9 mouse cellular contexts compared by ENCODE assay signal in the genomic region with DNA sequence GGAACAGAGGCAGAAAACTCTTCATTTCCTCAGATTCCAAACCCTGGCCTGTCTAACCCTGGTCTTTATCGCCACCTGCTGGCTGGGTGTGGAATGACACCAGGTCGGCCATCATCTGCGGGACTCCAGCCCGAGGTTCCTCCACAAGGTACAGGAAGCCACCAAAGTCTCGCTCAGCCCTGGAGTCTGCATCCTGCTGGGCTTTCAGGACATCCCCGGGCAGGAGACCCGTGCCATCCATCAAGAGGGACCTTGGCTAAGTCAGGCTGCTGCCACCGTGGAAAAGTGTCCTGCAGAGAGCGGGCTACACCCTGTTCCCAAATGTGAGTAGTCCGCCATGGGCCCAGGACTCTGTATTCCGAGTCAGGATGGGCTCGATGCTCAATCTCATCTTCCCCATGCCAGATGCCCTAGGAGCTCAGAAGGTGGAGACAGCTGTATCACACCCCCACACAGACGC.
A peak's percentile ranks its signal among the peaks of the same experiment; 100 is the strongest.
DNase-seq lines count a peak whose midpoint lies in the region; ATAC-seq and TF ChIP-seq lines count a peak whose summit lies in the region.
"Had no signal": no experiment of that assay in that cellular context is flagged by ENCODE, and none has a peak within 500 bp of the region (broad histone marks: within the 10 kb centered on the region; RNA-seq: fewer than 3 reads in every experiment).

No protein-coding gene starts in this region.

- H3K27me3 ChIP-seq in CH12.LX (replicated peaks) = peaks cover 39% of the 10 kb centered on the region
- no peaks in the 10 kb centered on the region for H3K27me3 ChIP-seq in forebrain, embryonic 15.5 days
- H3K27me3 ChIP-seq in neural tube, embryonic 15.5 days (replicated peaks) = no peaks in the 10 kb centered on the region

- peaks cover 0 to 10% of the 10 kb centered on the region in 2 experiments; a peak in 2 of 4 replicates for H3K4me1 ChIP-seq in CH12.LX (ENCODE audit: control insufficient read depth in 1 of 2, insufficient read depth in 2 of 2)
- peaks cover 6% of the 10 kb centered on the region; the same call in 1 of the 2 replicates for H3K4me1 ChIP-seq in forebrain, embryonic 15.5 days
- peaks cover 9% of the 10 kb centered on the region for H3K4me1 ChIP-seq in neural tube, embryonic 15.5 days

- peak; percentile 89 for DNase-seq in CH12.LX (ENCODE audit: extremely low read depth)
- peak; percentile 74 for DNase-seq in cerebellum, adult 11 months
- DNase-seq in heart, postnatal 25 days (ENCODE audit: low spot score) = peak; percentile 48
- peak; percentile 88 for DNase-seq in layer of hippocampus, adult 11-12 months (ENCODE audit: low spot score)
- peak; percentile 72 to 83 for DNase-seq in lung, adult 18-20 months
- DNase-seq in testis, postnatal 10 days (ENCODE audit: low spot score) = peak; percentile 96

- no peak for TF ChIP-seq POLR2A in CH12.LX (IDR thresholded peaks at IDR 0.05; ENCODE audit: low read depth, low read length)

- 12% methylated on average over 13 of the region's 13 CpGs for WGBS in forebrain, embryonic 15.5 days
- 12% methylated on average over 13 of the region's 13 CpGs for WGBS in neural tube, embryonic 15.5 days

- peaks cover 2% of the 10 kb centered on the region for H3K9me3 ChIP-seq in CH12.LX (replicated peaks; ENCODE audit: low read length)
- H3K9me3 ChIP-seq in forebrain, embryonic 15.5 days = no peaks in the 10 kb centered on the region
- H3K9me3 ChIP-seq in neural tube, embryonic 15.5 days (replicated peaks) = no peaks in the 10 kb centered on the region

- TF ChIP-seq EP300 in CH12.LX (IDR thresholded peaks at IDR 0.05; ENCODE audit: low read length) = no peak

- intact Hi-C loops in heart, postnatal 25 days (cut with DNase I) = loop anchor here (1.0 to 10.0 kb wide), 5 partner anchors 114 to 459 kb away; no protein-coding TSS in a partner anchor

- peak overlapping the region; percentile 1; the same call in 1 of the 2 replicates for H3K9ac ChIP-seq in CH12.LX (ENCODE audit: insufficient read depth, low read depth)
- peak overlapping the region; percentile 42; the same call in 1 of the 2 replicates for H3K9ac ChIP-seq in forebrain, embryonic 15.5 days (replicated peaks)
- H3K9ac ChIP-seq in neural tube, embryonic 15.5 days (replicated peaks) = no peak overlapping the region

- TF ChIP-seq CTCF in CH12.LX (conservative IDR thresholded peaks at IDR 0.05 in 1 of 2, IDR thresholded peaks at IDR 0.05 in 1 of 2; ENCODE audit: low read depth in 2 of 2, low read length in 2 of 2) = peak; percentile 94 to 98

- no peaks in the 10 kb centered on the region for H3K36me3 ChIP-seq in CH12.LX (replicated peaks in 1 of 2; ENCODE audit: control insufficient read depth in 1 of 2, insufficient read depth in 1 of 2, low read length in 1 of 2)
- H3K36me3 ChIP-seq in forebrain, embryonic 15.5 days = no peaks in the 10 kb centered on the region
- no peaks in the 10 kb centered on the region for H3K36me3 ChIP-seq in neural tube, embryonic 15.5 days

- TF ChIP-seq RAD21 in CH12.LX (IDR thresholded peaks at IDR 0.05; ENCODE audit: low read depth, low read length) = peak; percentile 99

- peak overlapping the region in 2 of 3 experiments; percentile 2 to 19 for H3K4me3 ChIP-seq in CH12.LX (replicated peaks in 1 of 3; ENCODE audit: low read depth in 2 of 3, low read length in 2 of 3, poor library complexity in 1 of 3)
- H3K4me3 ChIP-seq in forebrain, embryonic 15.5 days = peak overlapping the region; percentile 13; the same call in 1 of the 2 replicates
- H3K4me3 ChIP-seq in neural tube, embryonic 15.5 days (replicated peaks) = peak overlapping the region; percentile 21; the same call in 1 of the 2 replicates
- H3K4me3 ChIP-seq: erythroblast, embryonic 14.5 days had no signal

- in situ Hi-C loops in CH12.LX (cut with MboI; ENCODE audit: low pct_ligation_motif_present, low pct_unique_long_range_greater_than_20kb, low sequenced_read_pairs) = loop anchor here (5.0 to 25.0 kb wide), 4 partner anchors 112 to 703 kb away; partner anchors contain the start of genes Olfr323 and Trim58

- H3K4me2 ChIP-seq in CH12.LX (ENCODE audit: insufficient read depth, low read depth, poor library complexity, severe bottlenecking) = peak overlapping the region; percentile 18
- H3K4me2 ChIP-seq in forebrain, embryonic 15.5 days (replicated peaks) = peak overlapping the region; percentile 34
- peak overlapping the region; percentile 52 for H3K4me2 ChIP-seq in neural tube, embryonic 15.5 days

- H3K27ac ChIP-seq in CH12.LX (ENCODE audit: insufficient read depth, low read depth) = no peak overlapping the region
- no peak overlapping the region for H3K27ac ChIP-seq in forebrain, embryonic 15.5 days (replicated peaks)
- no peak overlapping the region for H3K27ac ChIP-seq in neural tube, embryonic 15.5 days (replicated peaks)

- ATAC-seq in forebrain, embryonic 15.5 days (replicated peaks) = peak; percentile 61
- ATAC-seq in neural tube, embryonic 15.5 days (ENCODE audit: low FRiP score) = peak; percentile 50; the same call in 1 of the 2 replicates

- dilution Hi-C loops in CH12.LX (cut with MboI; ENCODE audit: extremely low pct_ligation_motif_present, extremely low pct_unique_long_range_greater_than_20kb, low sequenced_read_pairs) = no loop called here

- H3K79me2 ChIP-seq in CH12.LX (replicated peaks; ENCODE audit: control insufficient read depth, extremely low read depth, insufficient read depth, poor library complexity, severe bottlenecking) = no peaks in the 10 kb centered on the region

TF ChIP-seq in CH12.LX, 34 proteins besides CTCF, POLR2A, EP300 and RAD21:
- no peak; the same call in 1 of the 2 replicates for TF ChIP-seq MYC (IDR thresholded peaks at IDR 0.05; ENCODE audit: low read depth, low read length)
- peak; percentile 66 for TF ChIP-seq ZC3H11A (IDR thresholded peaks at IDR 0.05; ENCODE audit: low read depth, low read length)
- no peak; the same call in 1 of the 2 replicates for TF ChIP-seq IRF4 (IDR thresholded peaks at IDR 0.05; ENCODE audit: low read depth, low read length)
- TF ChIP-seq SIN3A (IDR thresholded peaks at IDR 0.05; ENCODE audit: low read length) = no peak
- no peak for TF ChIP-seq MXI1 (IDR thresholded peaks at IDR 0.05; ENCODE audit: low read depth, low read length)
- TF ChIP-seq HCFC1 (IDR thresholded peaks at IDR 0.05; ENCODE audit: low read depth, low read length) = 0 out of 2 replicates have a peak, but pooled peaks have one; percentile 21
- peak; percentile 95 for TF ChIP-seq SMC3 (IDR thresholded peaks at IDR 0.05; ENCODE audit: low read depth, low read length)
- TF ChIP-seq PAX5 (IDR thresholded peaks at IDR 0.05; ENCODE audit: low read length) = no peak
